Mouse (Mus musculus) v-Abl transformed pro-B cells (cell line): ENCODE measurements around the gene Abcb8.

Experiments used
- in situ Hi-C, 2 experiments: fragments of 400-800 bp; cut with MboI; formaldehyde crosslinking; loops; one replicate each; pipeline ENCODE4 v1.15.1; 2025; ENCODE audit not compliant: unreplicated experiment in 2 of 2

Gene Abcb8

GRCm38 (mm10) chr5:24417587-24417986 lies 24.1 kb downstream of the Abcb8 start:
- in situ Hi-C loops, result loop anchor here in 1 of 2 experiments (5.0 to 25.0 kb wide), 2 partner anchors 55 to 170 kb away; partner anchors contain the start of genes Abcf2 and Chpf2

GRCm38 (mm10) chr5:24420381-24420780 lies 26.9 kb downstream of the Abcb8 start:
- in situ Hi-C loops, result loop anchor here (5.0 to 25.0 kb wide), 2 partner anchors 37 to 167 kb away; partner anchors contain the start of genes Abcf2 (in 1 of the 2) and Chpf2 (in 1 of the 2)

- in situ Hi-C loops, result loop anchor here (5.0 to 25.0 kb wide), 2 partner anchors 34 to 164 kb away; partner anchors contain the start of genes Abcf2 (in 1 of the 2) and Chpf2 (in 1 of the 2)
These were observed 29.9 kb downstream of the Abcb8 start, which contains the start of the genes Cdk5 and Slc4a2 for GRCm38 (mm10) chr5:24423129-24424003. Gene Cdk5 (minus strand): TSS chr5:24423530. Gene Slc4a2 (plus strand): TSS chr5:24423837.

GRCm38 (mm10) chr5:24424004-24424781 lies 30.7 kb downstream of the Abcb8 start:
- in situ Hi-C loops, result loop anchor here (5.0 to 25.0 kb wide), 2 partner anchors 33 to 163 kb away; partner anchors contain the start of genes Abcf2 (in 1 of the 2) and Chpf2 (in 1 of the 2)

GRCm38 (mm10) chr5:24424861-24425411 lies 31.5 kb downstream of the Abcb8 start:
- in situ Hi-C loops, result loop anchor here (5.0 to 25.0 kb wide), 2 partner anchors 32 to 162 kb away; partner anchors contain the start of genes Abcf2 (in 1 of the 2) and Chpf2 (in 1 of the 2)

GRCm38 (mm10) chr5:24425421-24426036 lies 32.1 kb downstream of the Abcb8 start:
- in situ Hi-C loops, result no loop called here

- in situ Hi-C loops, result no loop called here
These were observed 32.6 kb downstream of the Abcb8 start for GRCm38 (mm10) chr5:24426037-24426432.

- in situ Hi-C loops, result no loop called here
These were observed 33.3 kb downstream of the Abcb8 start for GRCm38 (mm10) chr5:24426556-24427284.

- in situ Hi-C loops, result no loop called here
These were observed 33.8 kb downstream of the Abcb8 start for GRCm38 (mm10) chr5:24427285-24427633.

- in situ Hi-C loops, result no loop called here
These were observed 34.5 kb downstream of the Abcb8 start for GRCm38 (mm10) chr5:24427981-24428402.

- in situ Hi-C loops, result no loop called here
These were observed 35.1 kb downstream of the Abcb8 start for GRCm38 (mm10) chr5:24428596-24428995.

- in situ Hi-C loops, result no loop called here
These were observed 40.5 kb downstream of the Abcb8 start for GRCm38 (mm10) chr5:24433993-24434392.

GRCm38 (mm10) chr5:24441187-24441586 lies 47.7 kb downstream of the Abcb8 start:
- in situ Hi-C loops, result no loop called here

- in situ Hi-C loops, result no loop called here
These were observed 48.6 kb downstream of the Abcb8 start for GRCm38 (mm10) chr5:24442029-24442428.

- in situ Hi-C loops, result no loop called here
These were observed 49.7 kb downstream of the Abcb8 start for GRCm38 (mm10) chr5:24443204-24443603.

- in situ Hi-C loops, result no loop called here
These were observed 50.5 kb downstream of the Abcb8 start for GRCm38 (mm10) chr5:24443927-24444326.

GRCm38 (mm10) chr5:24444746-24445427 lies 51.4 kb downstream of the Abcb8 start, which contains the start of gene Fastk:
Gene Fastk (minus strand): TSS chr5:24445287.
- in situ Hi-C loops, result no loop called here

- in situ Hi-C loops, result no loop called here
These were observed 52.1 kb downstream of the Abcb8 start for GRCm38 (mm10) chr5:24445428-24446080.
